Mouse (Mus musculus) heart, embryonic 15.5 days (tissue): ENCODE results near the gene Erich3. TPM values are rescaled to one million over a fixed set of nuclear protein-coding genes. Genes with fewer than 3 reads are reported as not detected.

ENCODE experiments used
- ATAC-seq: fragments of 200-750 bp; cut with Nextera tagmentation; replicated peaks from 2 replicates; pipeline ENCODE4 v1.8.0; 2017; ENCODE audit warnings: low read depth, moderate TSS enrichment; ENCODE audit not compliant: insufficient number of reproducible peaks, insufficient read depth, low FRiP score
- H3K27ac ChIP-seq: fragments of 300-500 bp; sonication (generic); 2 replicates; pipeline ENCODE4 v1.5.1; 2015; ENCODE audit warnings: mild to moderate bottlenecking, inconsistent platforms
- H3K27me3 ChIP-seq: fragments of 300-500 bp; sonication (generic); 2 replicates; pipeline ENCODE4 v1.6.1; 2015; ENCODE audit warnings: inconsistent platforms
- H3K36me3 ChIP-seq: fragments of 300-500 bp; sonication (generic); 2 replicates; pipeline ENCODE4 v1.6.1; 2015; ENCODE audit warnings: mild to moderate bottlenecking, inconsistent platforms
- H3K4me1 ChIP-seq: fragments of 300-500 bp; sonication (generic); replicated peaks from 2 replicates; pipeline ENCODE4 v1.6.1; 2015; ENCODE audit warnings: inconsistent platforms
- H3K4me2 ChIP-seq: fragments of 300-500 bp; sonication (generic); 2 replicates; pipeline ENCODE4 v1.6.1; 2015; ENCODE audit warnings: inconsistent platforms, mild to moderate bottlenecking, moderate library complexity
- H3K4me3 ChIP-seq: fragments of 300-500 bp; sonication (generic); 2 replicates; pipeline ENCODE4 v1.5.1; 2015; ENCODE audit warnings: mild to moderate bottlenecking, inconsistent platforms
- H3K9ac ChIP-seq: fragments of 300-500 bp; sonication (generic); 2 replicates; pipeline ENCODE4 v1.6.1; 2015; ENCODE audit warnings: mild to moderate bottlenecking, inconsistent platforms
- H3K9me3 ChIP-seq: fragments of 300-500 bp; sonication (generic); replicated peaks from 2 replicates; pipeline ENCODE4 v1.6.1; 2016; ENCODE audit warnings: inconsistent platforms
- WGBS: fragments of 180-500 bp; shearing (Covaris S2); methylation state at CpG from one replicate; pipeline ENCODE4 v1.1.7; 2015; ENCODE audit warnings: mixed read lengths; 5-methylcytosine and 5-hydroxymethylcytosine counted together
- polyA plus RNA-seq: library from polyadenylated mRNA; unstranded; fragments of >200 nt; fragmentation: Nextera tagmentation; extraction: Ambion mirVana; gene quantifications from 2 replicates; pipeline ENCODE4 v1.2.1, GENCODE M21; 2015

Erich3 gene
- polyA plus RNA-seq, 1 experiment from 2014 or later = 0.15 TPM

GRCm38 (mm10) chr3:154811833-154812232, 148.2 kb downstream of the Erich3 start:
- Histone ChIP-seq H3K27me3 (no peaks in the 10 kb centered on the region), H3K4me2 (no peak overlapping the region), H3K27ac (no peak overlapping the region), H3K9ac (no peak overlapping the region), H3K9me3 (no peaks in the 10 kb centered on the region), H3K36me3 (no peaks in the 10 kb centered on the region), H3K4me3 (no peak overlapping the region), H3K4me1 (no peaks in the 10 kb centered on the region)
- 70% methylated on average over 9 of the region's 9 CpGs for WGBS
- no peak for ATAC-seq

- H3K4me3 ChIP-seq = no peak overlapping the region
- WGBS = 59% methylated on average over 1 of the region's 1 CpGs
- H3K4me2 ChIP-seq = no peak overlapping the region
- H3K36me3 ChIP-seq = no peaks in the 10 kb centered on the region
- ATAC-seq = no peak; the same call in 1 of the 2 replicates
- H3K4me1 ChIP-seq = no peaks in the 10 kb centered on the region
- no peaks in the 10 kb centered on the region for H3K27me3 ChIP-seq
- H3K9me3 ChIP-seq = no peaks in the 10 kb centered on the region
- H3K9ac ChIP-seq = no peak overlapping the region
- H3K27ac ChIP-seq = no peak overlapping the region
These were observed 149.2 kb downstream of the Erich3 start for GRCm38 (mm10) chr3:154812893-154813292.

- no peak overlapping the region for H3K4me3 ChIP-seq
- H3K4me1 ChIP-seq = no peaks in the 10 kb centered on the region
- no peak overlapping the region for H3K27ac ChIP-seq
- no peaks in the 10 kb centered on the region for H3K36me3 ChIP-seq
- no peak for ATAC-seq
- no peaks in the 10 kb centered on the region for H3K27me3 ChIP-seq
- H3K9me3 ChIP-seq = no peaks in the 10 kb centered on the region
- H3K4me2 ChIP-seq = no peak overlapping the region
- 67% methylated on average over 2 of the region's 2 CpGs for WGBS
- no peak overlapping the region for H3K9ac ChIP-seq
These were observed 151.9 kb downstream of the Erich3 start for GRCm38 (mm10) chr3:154815606-154816005.

GRCm38 (mm10) chr3:154816231-154816630, 152.6 kb downstream of the Erich3 start:
- no peaks in the 10 kb centered on the region for H3K4me1 ChIP-seq
- no peak for ATAC-seq
- H3K9ac ChIP-seq = no peak overlapping the region
- H3K4me3 ChIP-seq = no peak overlapping the region
- no peak overlapping the region for H3K27ac ChIP-seq
- H3K36me3 ChIP-seq = no peaks in the 10 kb centered on the region
- no peaks in the 10 kb centered on the region for H3K9me3 ChIP-seq
- 48% methylated on average over 3 of the region's 3 CpGs for WGBS
- no peak overlapping the region for H3K4me2 ChIP-seq
- H3K27me3 ChIP-seq = no peaks in the 10 kb centered on the region

GRCm38 (mm10) chr3:154816801-154817625, 153.4 kb downstream of the Erich3 start:
- 48% methylated on average over 19 of the region's 19 CpGs for WGBS

More at GRCm38 (mm10) chr3:154816801-154817625, 153.4 kb downstream of the Erich3 start:
- no peak overlapping the region for H3K4me2 ChIP-seq
- H3K4me1 ChIP-seq = no peaks in the 10 kb centered on the region
- no peak overlapping the region for H3K27ac ChIP-seq
- H3K27me3 ChIP-seq = no peaks in the 10 kb centered on the region
- no peak overlapping the region for H3K9ac ChIP-seq
- no peaks in the 10 kb centered on the region for H3K36me3 ChIP-seq
- no peaks in the 10 kb centered on the region for H3K9me3 ChIP-seq
- no peak overlapping the region for H3K4me3 ChIP-seq
- ATAC-seq = peak; percentile 73

Other genes with a start within 250 kb of the Erich3 start
- 9.2 and 9.6 TPM in 2 replicates for gene Cryz, start 67.1 kb upstream of the Erich3 start, polyA plus RNA-seq
- gene Tyw3, start 66.8 kb upstream of the Erich3 start, polyA plus RNA-seq = 8.1 and 10.0 TPM in 2 replicates